Mouse (Mus musculus) frontal cortex, adult 2 months (tissue): Measurements from ENCODE around the gene Rfx4. TPM values are rescaled to one million over a fixed set of nuclear protein-coding genes. Genes with fewer than 3 reads are reported as not detected.

Experiments used
- DNase-seq, 2 experiments: peaks; one replicate each; pipeline ENCODE4 v3.0.0; 2022; ENCODE audit warnings: low spot score in 1 of 2; ENCODE audit errors: extremely low spot score in 1 of 2
- polyA plus RNA-seq: library from polyadenylated mRNA; depleted of rRNA; stranded (reverse); fragments of >200 nt; gene quantifications from 2 replicates; pipeline ENCODE4 v1.2.3, GENCODE M21; 2012

Gene Rfx4
- polyA plus RNA-seq, 1 experiment, result 13.0 TPM

DNA sequence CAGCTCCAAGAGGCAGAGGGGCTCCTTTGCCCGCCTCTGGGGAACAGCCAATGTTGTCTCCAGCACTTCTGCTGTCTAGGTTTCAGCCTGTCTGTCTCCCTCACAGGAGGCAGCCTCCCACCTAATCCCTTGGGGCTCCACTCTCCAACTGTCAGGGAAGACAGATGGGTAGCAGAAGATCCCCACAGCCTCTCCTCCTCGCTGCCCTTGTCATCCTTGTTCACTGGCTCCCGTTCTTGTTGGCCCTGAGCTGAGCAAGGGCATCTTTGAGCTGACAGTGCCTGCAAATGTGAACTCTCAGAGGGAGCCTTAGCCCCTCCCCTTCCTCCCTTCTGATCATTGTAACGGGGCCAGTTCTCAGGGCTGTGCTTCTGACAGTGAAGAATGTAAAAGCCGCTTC, 147.9 kb downstream of the Rfx4 start:
- peak in 1 of 2 experiments; percentile 60 for DNase-seq

GRCm38 (mm10) chr10:84906895-84907294, 151.0 kb downstream of the Rfx4 start:
- DNase-seq, result peak in 1 of 2 experiments; percentile 29

GRCm38 (mm10) chr10:84908006-84908405, 152.1 kb downstream of the Rfx4 start:
- DNase-seq, result no peak

DNA sequence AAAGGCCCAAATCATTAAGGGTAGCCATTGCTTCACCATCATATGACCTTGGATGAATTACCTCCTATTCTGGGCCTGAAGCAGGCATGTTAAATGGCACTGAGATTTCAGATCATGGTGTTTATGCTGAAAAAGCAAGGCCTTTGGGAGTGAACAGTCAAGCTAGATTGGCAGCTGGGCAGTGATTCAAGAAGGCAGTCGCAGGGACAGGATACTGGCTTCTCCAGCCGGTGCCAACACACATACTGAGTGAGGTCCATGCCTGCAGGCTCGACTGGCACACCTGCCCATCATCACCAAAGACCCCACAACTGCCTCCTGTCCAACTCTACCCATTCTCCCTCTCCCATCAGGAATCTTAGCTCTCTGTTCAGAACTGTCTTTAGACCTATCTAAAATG, 152.6 kb downstream of the Rfx4 start:
- no peak for DNase-seq

GRCm38 (mm10) chr10:84909021-84909801, 153.3 kb downstream of the Rfx4 start:
- peak in 1 of 2 experiments; percentile 61 for DNase-seq

GRCm38 (mm10) chr10:84910194-84910593, 154.3 kb downstream of the Rfx4 start:
- DNase-seq, result no peak

DNA sequence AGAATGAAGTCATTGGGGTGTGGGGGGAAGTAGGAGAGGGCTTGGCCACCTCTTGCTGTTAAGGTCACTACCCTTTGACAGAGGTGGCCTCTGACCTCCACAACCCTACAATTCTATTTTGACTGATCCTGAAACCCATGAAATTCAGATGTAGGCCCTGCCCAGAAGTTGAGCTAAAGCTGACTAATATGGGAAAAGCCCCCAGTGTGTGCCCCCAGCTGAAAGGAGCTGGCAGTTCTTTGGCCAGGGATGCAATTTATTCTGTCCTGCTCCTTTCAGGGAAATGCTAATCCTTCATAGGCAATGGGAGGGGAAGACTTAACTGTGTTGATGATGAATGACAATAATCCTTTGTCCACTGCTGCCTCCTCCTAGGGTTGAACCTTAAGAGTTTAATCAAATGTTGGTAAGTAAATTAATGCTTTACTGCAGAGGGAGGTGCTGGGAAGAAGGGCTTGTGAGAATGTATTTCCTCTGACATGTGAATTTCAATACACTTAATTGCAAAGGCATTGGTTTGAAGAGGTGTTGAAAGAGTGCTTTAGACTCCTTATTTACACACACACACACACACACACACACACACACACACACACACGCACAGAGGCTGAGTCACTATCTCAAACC, 155.0 kb downstream of the Rfx4 start:
- no peak for DNase-seq

DNA sequence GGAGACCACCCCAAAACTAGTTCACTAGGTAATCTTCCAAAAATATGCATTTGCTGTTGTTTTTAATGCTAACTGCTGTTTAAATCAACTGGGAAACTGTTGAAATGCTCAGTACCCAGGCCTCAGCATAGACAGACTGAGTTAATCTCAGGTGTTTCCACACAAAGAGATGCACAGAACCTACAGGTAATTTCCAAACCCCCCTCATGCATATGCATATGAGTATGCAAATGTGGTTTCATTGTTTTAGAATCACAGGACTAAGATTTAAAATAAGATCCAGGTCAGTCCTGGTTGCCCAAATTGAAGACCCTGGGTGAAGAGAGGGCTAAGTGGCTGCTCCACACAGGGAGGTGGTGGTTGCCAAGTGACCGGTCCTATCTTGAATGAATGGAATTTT, 157.3 kb downstream of the Rfx4 start:
- DNase-seq, result no peak

DNA sequence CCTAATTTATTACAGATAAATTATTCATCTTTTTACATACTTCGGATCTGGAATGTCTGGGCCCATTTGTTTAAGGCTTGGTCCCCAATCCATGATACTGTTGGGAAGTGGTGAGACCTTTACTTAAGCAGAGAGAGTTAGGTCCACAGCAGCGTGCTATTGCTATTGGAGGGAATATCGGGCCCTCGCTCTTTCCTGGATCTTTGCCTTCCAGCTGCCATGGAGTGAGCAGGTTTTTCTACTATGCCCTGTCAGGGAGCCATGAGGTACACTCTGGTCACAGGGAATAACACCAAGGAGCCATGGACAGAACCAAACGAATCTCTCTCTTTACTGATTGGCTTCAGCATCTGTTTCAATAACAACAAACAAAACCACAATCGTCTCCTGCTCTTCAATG, 159.6 kb downstream of the Rfx4 start:
- no peak for DNase-seq

GRCm38 (mm10) chr10:84916810-84917730, 161.2 kb downstream of the Rfx4 start, which contains the start of gene Ric8b:
Gene Ric8b (plus strand): TSS chr10:84917616.
- DNase-seq, result peak; percentile 98

DNA sequence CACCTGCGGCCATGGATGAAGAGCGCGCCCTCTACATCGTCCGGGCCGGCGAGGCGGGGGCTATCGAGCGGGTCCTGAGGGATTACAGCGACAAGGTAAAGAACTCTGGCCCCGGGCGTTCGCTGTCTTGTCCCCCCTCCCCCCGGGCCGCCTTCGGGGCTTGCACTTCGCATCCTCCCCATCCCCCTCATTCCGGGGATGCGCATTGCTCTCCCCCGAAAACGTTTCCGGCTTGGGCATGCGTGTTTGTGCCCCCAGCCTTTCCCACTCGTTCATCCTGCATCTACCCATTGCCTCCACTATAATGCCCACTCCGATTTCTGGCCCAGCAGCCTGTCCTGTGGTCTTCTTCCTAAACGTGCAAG, 161.9 kb downstream of the Rfx4 start:
- DNase-seq, result peak in 1 of 2 experiments; percentile 54

GRCm38 (mm10) chr10:84926336-84926735, 170.5 kb downstream of the Rfx4 start:
- DNase-seq, result no peak

GRCm38 (mm10) chr10:84926885-84927284, 171.0 kb downstream of the Rfx4 start:
- no peak for DNase-seq

DNA sequence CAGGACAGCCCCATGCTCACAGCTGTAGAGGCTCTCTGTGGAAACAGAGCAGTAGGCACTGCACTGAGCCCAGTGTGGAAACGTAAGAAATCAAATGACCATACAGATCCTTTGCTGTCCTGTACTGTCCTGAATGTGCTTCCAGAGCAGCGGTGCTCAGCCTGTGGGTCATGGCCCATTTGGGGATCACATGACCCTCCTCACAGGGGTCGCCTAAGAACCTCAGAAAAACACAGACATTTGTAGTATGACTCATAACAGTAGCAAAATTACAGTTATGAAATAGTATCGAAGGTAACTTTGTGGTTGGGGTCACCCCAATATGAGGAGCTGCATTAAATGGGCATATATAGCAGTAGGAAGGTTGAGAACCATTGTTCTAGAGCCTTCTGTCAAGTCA, 172.6 kb downstream of the Rfx4 start:
- no peak for DNase-seq

DNA sequence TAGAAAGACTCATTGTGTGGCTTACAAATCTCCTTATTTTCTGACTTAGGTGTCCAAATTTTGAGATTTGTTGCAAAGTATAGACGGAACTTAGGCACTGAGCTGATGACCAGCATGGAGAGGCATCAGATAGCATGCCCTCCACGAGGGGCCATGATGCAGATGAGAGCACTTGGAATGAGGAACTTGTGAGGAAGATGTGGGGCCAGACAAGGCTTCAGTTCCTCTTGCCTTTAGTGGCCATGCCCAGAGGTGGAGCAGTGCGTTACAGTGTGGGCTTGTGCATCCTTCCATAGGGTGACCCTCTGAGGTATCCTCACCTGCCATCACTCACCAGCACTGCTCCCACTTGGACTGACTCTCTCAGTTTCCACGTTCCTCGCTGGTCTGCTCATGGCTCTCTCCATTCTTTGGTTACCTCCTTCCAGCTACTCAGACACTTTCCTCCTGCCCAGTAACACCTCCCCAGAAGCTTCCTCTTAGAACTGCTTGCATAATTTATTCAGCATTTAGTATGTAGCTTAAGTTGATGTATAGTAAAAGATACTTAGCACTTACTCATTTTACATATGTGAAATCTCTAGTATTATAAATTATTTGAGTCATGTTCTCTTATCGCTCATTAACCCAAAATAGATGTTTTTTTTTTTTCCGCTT, 179.8 kb downstream of the Rfx4 start:
- no peak for DNase-seq

DNA sequence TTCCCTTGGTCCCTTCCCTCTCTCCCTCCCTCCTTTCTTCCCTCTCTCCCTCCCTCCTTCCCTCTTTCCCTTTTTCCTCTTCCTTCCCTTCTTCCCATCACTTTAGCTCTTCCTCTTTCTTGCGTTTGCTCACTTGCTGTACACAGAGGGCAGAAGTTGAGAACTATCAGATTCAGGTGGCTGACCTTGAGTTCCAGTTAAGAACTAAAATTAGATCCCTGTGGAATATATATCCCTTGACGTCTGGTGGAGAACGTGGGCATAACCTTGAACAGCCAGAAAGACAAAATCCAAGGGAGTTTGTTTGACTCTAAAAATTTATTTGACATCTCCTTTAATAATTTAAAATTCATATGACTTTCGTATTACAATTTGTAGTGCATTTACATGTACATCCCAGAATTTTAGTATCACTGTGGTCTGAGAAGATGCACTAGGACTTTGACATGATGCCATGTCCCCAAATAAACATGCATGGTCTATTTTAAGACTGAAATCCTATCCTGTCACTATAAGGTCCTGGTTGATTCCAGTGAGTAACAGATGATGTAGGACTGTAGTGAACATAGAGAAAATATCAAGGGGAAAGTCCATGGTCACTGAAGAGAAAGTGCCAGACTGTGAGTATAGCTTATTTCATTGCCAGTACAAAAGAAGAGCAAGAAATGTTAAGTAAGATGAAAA, 181.1 kb downstream of the Rfx4 start:
- no peak for DNase-seq

GRCm38 (mm10) chr10:84938094-84938820, 182.4 kb downstream of the Rfx4 start:
- no peak for DNase-seq

DNA sequence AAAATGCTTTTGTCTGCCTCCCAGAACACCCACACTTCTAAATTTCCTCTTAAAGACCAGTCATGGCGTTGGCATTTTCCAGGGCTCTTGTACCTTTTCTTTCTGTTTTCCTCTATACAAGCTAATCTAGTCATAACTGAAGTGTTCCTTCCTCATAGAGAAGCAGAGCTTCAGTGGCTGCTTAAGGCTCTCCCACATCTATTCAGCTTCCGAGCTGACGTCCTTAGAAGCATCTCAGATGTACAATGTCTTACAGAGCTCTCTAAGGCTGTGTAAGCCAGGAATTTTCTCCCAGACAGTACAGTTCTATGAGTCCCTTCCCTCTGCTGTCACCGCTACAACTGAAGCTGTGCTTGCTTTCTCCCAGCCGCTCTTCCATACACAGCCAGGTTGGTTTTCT, 183.0 kb downstream of the Rfx4 start:
- DNase-seq, result no peak

DNA sequence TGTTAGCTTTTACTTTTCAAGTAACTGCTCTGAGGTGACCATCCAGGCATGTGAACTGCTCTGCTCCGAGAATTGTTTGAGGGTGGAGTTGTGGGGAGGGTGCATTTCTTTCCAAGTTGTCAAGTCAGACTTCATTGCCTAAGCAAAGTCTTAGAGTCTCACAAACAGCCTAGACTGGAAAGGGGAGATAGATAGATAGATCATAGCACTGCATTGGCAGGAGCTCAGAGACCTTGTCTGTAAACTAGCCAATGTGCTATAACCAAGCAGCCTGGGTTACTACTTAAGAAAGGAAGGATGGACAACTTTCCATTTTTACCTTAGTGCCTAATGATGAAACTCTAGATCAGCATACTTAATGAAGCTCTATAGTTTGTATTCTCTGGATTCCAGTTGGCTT, 184.5 kb downstream of the Rfx4 start:
- DNase-seq, result no peak
